Mouse (Mus musculus) limb, embryonic 11.5 days (tissue): ENCODE measurements around the gene Pdcd7. TPM values are rescaled to one million over a fixed set of nuclear protein-coding genes. Genes with fewer than 3 reads are reported as not detected.
A peak's percentile ranks its signal among the peaks of the same experiment; 100 is the strongest.

Source experiments
- ATAC-seq: fragments of 200-750 bp; cut with Nextera tagmentation; 2 replicates; pipeline ENCODE4 v1.8.0; 2017; ENCODE audit warnings: low read depth; ENCODE audit not compliant: insufficient number of reproducible peaks, low FRiP score, low TSS enrichment
- DNase-seq: peaks from one replicate; pipeline ENCODE4 v3.0.0-alpha.2; 2015; ENCODE audit warnings: low spot score
- H3K27ac ChIP-seq: fragments of 300-500 bp; sonication (generic); replicated peaks from 2 replicates; pipeline ENCODE4 v1.5.1; 2014; ENCODE audit warnings: low read depth, mild to moderate bottlenecking, low read length
- H3K27me3 ChIP-seq: fragments of 300-500 bp; sonication (generic); 2 replicates; pipeline ENCODE4 v1.6.1; 2014; ENCODE audit warnings: mild to moderate bottlenecking, low read length, mixed read lengths; ENCODE audit not compliant: control insufficient read depth, insufficient read depth
- H3K36me3 ChIP-seq: fragments of 300-500 bp; sonication (generic); 2 replicates; pipeline ENCODE4 v1.6.1; 2014; ENCODE audit warnings: mild to moderate bottlenecking, low read length, moderate library complexity, mixed read lengths; ENCODE audit not compliant: control insufficient read depth, insufficient read depth
- H3K4me1 ChIP-seq: fragments of 300-500 bp; sonication (generic); 2 replicates; pipeline ENCODE4 v1.6.1; 2014; ENCODE audit warnings: low read length, mixed read lengths; ENCODE audit not compliant: control insufficient read depth, insufficient read depth
- H3K4me2 ChIP-seq: fragments of 300-500 bp; sonication (generic); 2 replicates; pipeline ENCODE4 v1.6.1; 2014; ENCODE audit warnings: low read depth, mild to moderate bottlenecking, moderate library complexity; ENCODE audit not compliant: severe bottlenecking
- H3K4me3 ChIP-seq: fragments of 300-500 bp; sonication (generic); 2 replicates; pipeline ENCODE4 v1.5.1; 2014; ENCODE audit warnings: low read depth, low read length
- H3K9ac ChIP-seq: fragments of 300-500 bp; sonication (generic); 2 replicates; pipeline ENCODE4 v1.6.1; 2014; ENCODE audit warnings: mild to moderate bottlenecking, low read length
- H3K9me3 ChIP-seq: fragments of 300-500 bp; sonication (generic); 2 replicates; pipeline ENCODE4 v1.6.1; 2016; ENCODE audit warnings: low read length; ENCODE audit not compliant: control insufficient read depth
- WGBS: fragments of 180-500 bp; shearing (Covaris S2); extraction: QIAGEN DNeasy Blood & Tissue Kit; methylation state at CpG from one replicate; pipeline ENCODE4 v1.1.7; 2014; 5-methylcytosine and 5-hydroxymethylcytosine counted together
- polyA plus RNA-seq: library from polyadenylated mRNA; unstranded; fragments of >200 nt; fragmentation: Nextera tagmentation; extraction: Ambion mirVana; gene quantifications from 2 replicates; pipeline ENCODE4 v1.2.1, GENCODE M21; 2014

Pdcd7 gene
- polyA plus RNA-seq, 1 experiment from 2014 or later: 16.8 TPM

DNA sequence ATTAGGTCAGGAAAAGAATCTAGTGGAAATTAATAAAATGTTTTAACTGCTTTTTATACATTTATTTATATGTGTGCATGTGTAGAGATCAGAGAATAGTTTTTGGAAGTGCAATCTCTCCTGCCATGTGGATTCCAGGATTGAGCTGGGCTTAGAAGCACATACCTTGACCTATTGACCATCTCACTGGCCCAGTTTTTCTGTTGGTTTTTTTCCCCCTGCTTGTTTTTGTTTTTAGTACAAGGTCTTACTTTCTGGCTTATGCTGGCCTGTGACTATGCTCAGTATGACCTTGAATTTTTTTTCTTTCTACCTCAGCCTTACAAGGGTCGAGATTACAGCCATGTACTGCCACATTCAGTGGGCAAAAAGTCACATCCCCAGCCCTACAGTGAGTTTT is 37.9 kb upstream of the Pdcd7 start:
- Histone ChIP-seq H3K27me3 (no peaks in the 10 kb centered on the region), H3K4me2 (no peak overlapping the region), H3K36me3 (peaks cover 19% of the 10 kb centered on the region), H3K9me3 (no peaks in the 10 kb centered on the region), H3K4me3 (no peak overlapping the region), H3K9ac (no peak overlapping the region), H3K27ac (no peak overlapping the region), H3K4me1 (no peaks in the 10 kb centered on the region)
- WGBS: 82% methylated on average over 1 of the region's 1 CpGs
- no peak for ATAC-seq
- DNase-seq: no peak

- DNase-seq: peak; percentile 26
- Histone ChIP-seq H3K9me3 (no peaks in the 10 kb centered on the region), H3K4me3 (no peak overlapping the region), H3K27ac (no peak overlapping the region), H3K9ac (no peak overlapping the region), H3K36me3 (peaks cover 18% of the 10 kb centered on the region), H3K4me1 (no peaks in the 10 kb centered on the region), H3K4me2 (no peak overlapping the region), H3K27me3 (no peaks in the 10 kb centered on the region)
- 95% methylated on average over 4 of the region's 4 CpGs for WGBS
- no peak for ATAC-seq
Observed at GRCm38 (mm10) chr9:65312669-65313357, 33.1 kb upstream of the Pdcd7 start.

DNA sequence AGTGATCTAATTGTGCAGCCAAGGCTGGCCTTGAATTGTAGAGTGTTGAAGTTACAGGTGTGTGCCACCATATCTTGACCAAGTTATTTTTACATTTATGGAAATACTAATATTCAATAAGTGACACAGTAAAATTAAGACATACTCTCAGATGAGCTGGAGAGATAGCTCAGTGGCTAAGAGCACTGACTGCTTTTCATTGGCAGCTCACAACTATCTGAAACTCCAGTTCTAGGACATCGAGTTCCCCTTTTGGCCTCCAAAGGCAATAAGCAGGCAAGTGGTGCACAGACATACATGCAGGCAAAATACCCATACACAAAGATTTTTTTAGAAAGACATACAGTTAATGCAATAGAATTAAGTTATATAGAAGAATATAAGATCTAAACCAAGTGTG is 32.1 kb upstream of the Pdcd7 start:
- H3K27me3 ChIP-seq: no peaks in the 10 kb centered on the region
- WGBS: 93% methylated on average over 1 of the region's 1 CpGs
- no peak overlapping the region for H3K4me2 ChIP-seq
- H3K9me3 ChIP-seq: no peaks in the 10 kb centered on the region
- no peak overlapping the region for H3K9ac ChIP-seq
- no peak for ATAC-seq
- no peaks in the 10 kb centered on the region for H3K4me1 ChIP-seq
- H3K36me3 ChIP-seq: peaks cover 11% of the 10 kb centered on the region; the same call in 1 of the 2 replicates
- H3K4me3 ChIP-seq: no peak overlapping the region
- no peak for DNase-seq
- no peak overlapping the region for H3K27ac ChIP-seq

DNA sequence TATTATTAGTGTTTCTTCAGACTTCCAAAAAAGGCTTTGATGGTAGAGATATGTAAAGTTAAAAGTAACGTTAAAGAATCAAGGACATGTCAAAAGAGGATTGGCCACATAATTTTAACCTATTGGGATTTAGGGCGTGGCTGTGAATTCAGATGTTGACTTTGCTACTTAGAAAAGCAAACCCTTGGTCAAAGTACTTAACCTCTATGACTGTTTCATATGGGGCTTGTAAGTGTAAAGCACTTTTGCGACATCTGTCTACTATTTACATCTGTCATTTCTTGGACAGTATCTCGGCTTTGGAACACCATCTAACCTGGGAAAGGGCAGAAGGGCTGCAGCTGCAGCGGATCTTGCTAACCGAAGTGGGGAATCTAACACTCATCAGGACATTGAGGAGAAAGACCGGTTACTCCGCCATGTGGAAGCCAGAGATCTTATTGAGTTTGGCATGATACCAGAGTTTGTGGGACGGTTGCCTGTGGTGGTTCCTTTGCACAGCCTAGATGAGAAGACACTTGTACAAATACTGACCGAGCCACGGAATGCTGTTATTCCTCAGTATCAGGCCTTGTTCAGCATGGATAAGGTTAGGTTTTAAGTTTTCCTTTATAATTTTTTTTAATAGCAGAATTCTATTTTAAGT is 23.5 kb upstream of the Pdcd7 start:
- 95% methylated on average over 11 of the region's 11 CpGs for WGBS
- DNase-seq (no peak), ATAC-seq (no peak)
- Histone ChIP-seq H3K9me3 (no peaks in the 10 kb centered on the region), H3K27me3 (no peaks in the 10 kb centered on the region), H3K4me1 (no peaks in the 10 kb centered on the region), H3K4me2 (no peak overlapping the region), H3K4me3 (no peak overlapping the region), H3K9ac (no peak overlapping the region), H3K27ac (no peak overlapping the region), H3K36me3 (peaks cover 6% of the 10 kb centered on the region; the same call in 1 of the 2 replicates)

DNA sequence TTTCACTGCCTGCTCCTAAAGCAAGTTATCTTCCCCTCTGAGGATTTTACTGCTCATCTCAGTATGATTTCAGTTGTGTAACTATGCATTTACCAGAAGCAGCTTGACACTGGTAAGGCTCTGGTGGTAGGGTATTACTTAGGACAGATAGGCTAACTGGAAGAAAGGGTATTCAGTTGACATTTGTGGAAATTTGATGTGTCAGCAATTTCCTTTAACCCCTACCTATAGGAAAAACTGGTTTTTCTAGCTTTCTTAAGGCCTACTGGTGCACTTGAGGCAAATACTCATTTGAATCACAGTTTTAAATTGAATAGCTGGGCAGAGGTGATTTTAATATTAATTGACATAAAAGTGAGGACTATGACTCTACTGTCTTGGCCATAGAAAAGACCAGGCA is 19.9 kb upstream of the Pdcd7 start:
- DNase-seq (no peak), ATAC-seq (no peak)
- Histone ChIP-seq H3K4me2 (no peak overlapping the region), H3K4me3 (no peak overlapping the region), H3K36me3 (peaks cover 6% of the 10 kb centered on the region; the same call in 1 of the 2 replicates), H3K27ac (no peak overlapping the region), H3K27me3 (no peaks in the 10 kb centered on the region), H3K9me3 (no peaks in the 10 kb centered on the region), H3K4me1 (no peaks in the 10 kb centered on the region), H3K9ac (no peak overlapping the region)

DNA sequence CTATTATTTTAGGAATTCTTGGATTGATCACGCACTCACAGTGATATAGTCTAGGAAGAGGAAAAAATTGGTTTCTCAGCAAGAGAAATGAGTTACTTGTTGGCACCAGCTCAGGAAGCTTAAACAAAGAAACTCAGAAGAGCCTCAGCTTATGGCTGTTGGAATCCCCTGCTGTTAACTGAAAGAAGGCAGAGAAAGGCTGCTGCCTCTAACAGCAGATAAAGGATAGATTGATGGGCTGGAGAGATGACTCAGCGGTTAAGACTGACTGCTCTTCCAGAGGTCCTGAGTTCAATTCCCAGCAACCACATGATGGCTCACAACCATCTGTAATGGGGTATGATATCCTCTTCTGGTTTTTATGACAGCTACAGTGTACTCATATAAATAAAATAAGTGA is 18.5 kb upstream of the Pdcd7 start:
- Histone ChIP-seq H3K4me2 (no peak overlapping the region), H3K9me3 (no peaks in the 10 kb centered on the region), H3K4me3 (no peak overlapping the region), H3K27me3 (no peaks in the 10 kb centered on the region), H3K9ac (no peak overlapping the region), H3K27ac (no peak overlapping the region), H3K36me3 (peaks cover 1% of the 10 kb centered on the region; the same call in 1 of the 2 replicates), H3K4me1 (no peaks in the 10 kb centered on the region)
- no peak for ATAC-seq
- DNase-seq: no peak
- WGBS: 95% methylated on average over 2 of the region's 2 CpGs

GRCm38 (mm10) chr9:65333958-65334357 is 11.9 kb upstream of the Pdcd7 start:
- H3K36me3 ChIP-seq: no peaks in the 10 kb centered on the region; the same call in 1 of the 2 replicates
- H3K4me1 ChIP-seq: no peaks in the 10 kb centered on the region
- no peak overlapping the region for H3K27ac ChIP-seq
- H3K9me3 ChIP-seq: no peaks in the 10 kb centered on the region; the same call in 1 of the 2 replicates
- no peak overlapping the region for H3K4me3 ChIP-seq
- no peak for DNase-seq
- H3K27me3 ChIP-seq: no peaks in the 10 kb centered on the region
- no peak for ATAC-seq
- no peak overlapping the region for H3K4me2 ChIP-seq
- 82% methylated on average over 5 of the region's 5 CpGs for WGBS
- no peak overlapping the region for H3K9ac ChIP-seq

DNA sequence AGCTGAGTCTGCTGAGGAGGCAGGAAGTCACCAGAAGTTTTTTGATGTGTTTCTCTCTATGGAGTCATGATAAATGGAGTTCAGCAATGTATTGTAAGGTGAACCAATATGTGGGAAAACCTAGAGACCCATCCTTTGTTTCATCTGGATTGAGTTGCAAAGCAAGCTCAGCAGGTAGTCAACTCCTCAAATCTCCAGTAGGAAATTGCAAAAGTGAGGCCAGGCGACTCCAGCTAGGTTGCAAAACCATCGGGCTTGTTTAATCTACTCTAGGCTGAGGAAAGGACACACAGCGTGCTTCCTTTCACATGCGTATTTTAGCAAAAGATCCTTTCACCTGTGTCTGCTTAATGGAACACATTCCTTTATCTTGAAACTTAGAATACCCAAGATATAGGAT is 6.8 kb upstream of the Pdcd7 start:
- H3K4me1 ChIP-seq: no peaks in the 10 kb centered on the region
- ATAC-seq (no peak), DNase-seq (no peak)
- H3K27me3 ChIP-seq: no peaks in the 10 kb centered on the region
- no peaks in the 10 kb centered on the region; the same call in 1 of the 2 replicates for H3K9me3 ChIP-seq
- no peak overlapping the region for H3K4me3 ChIP-seq
- H3K36me3 ChIP-seq: no peaks in the 10 kb centered on the region
- no peak overlapping the region for H3K9ac ChIP-seq
- H3K27ac ChIP-seq: no peak overlapping the region
- 85% methylated on average over 4 of the region's 4 CpGs for WGBS
- H3K4me2 ChIP-seq: no peak overlapping the region
